Mouse (Mus musculus): ENCODE data around the gene Timm10.

DNA sequence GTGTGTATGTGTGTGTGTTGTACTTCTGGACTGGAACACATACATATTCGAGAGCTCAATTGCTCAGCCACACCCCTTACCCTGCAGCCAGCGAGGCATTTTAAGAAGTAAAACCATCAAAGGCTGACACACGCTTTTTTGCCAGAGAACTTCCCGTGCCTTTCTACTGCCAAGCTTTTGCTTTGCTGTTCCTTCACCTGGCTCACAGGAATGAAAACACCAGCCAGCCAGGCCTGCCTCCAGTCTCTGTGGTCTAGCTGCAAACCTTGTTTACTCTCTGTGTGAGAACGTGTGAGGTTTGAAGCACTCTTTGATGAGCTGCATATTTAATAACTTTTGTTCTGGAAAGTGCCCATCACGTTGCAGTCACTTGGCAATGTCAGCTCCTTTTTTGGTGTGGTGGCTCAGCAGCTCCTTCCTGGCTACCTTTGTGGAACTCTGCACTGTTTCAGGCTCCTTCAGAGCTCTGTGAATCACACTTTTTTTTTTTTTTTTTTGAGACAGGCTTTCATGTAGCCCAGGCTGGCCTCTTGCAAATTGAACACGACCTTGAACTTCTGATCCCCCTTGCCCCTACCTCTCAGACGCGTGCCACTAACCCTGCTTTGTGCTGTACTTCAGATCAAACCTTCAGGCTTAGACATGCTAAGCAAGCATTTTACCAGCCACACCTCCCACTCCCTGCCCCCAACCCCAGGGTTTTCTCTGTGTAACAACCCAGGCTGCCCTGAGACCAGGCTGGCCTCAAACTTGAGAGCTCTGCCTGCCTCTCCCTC is 11.2 kb downstream of the Timm10 start:
- no peak for TF ChIP-seq EP300 (IDR thresholded peaks at IDR 0.05; ENCODE audit: low read depth)
- TF ChIP-seq CTCF (IDR thresholded peaks at IDR 0.05; ENCODE audit: low read depth): no peak
